Mouse (Mus musculus) myocyte (in vitro differentiated cells): ENCODE results near the gene Ncs1. TPM values are rescaled to one million over a fixed set of nuclear protein-coding genes. Genes with fewer than 3 reads are reported as not detected.

Experiments used
- H3K27me3 ChIP-seq: one replicate; pipeline ENCODE4 v1.6.1; 2011; ENCODE audit not compliant: control insufficient read depth, insufficient read depth, insufficient read length
- H3K36me3 ChIP-seq: one replicate; pipeline ENCODE4 v1.6.1; 2011; ENCODE audit not compliant: control insufficient read depth, insufficient read depth
- H3K4me2 ChIP-seq: one replicate; pipeline ENCODE4 v1.6.1; 2011; ENCODE audit warnings: low read depth, control low read depth
- H3K4me3 ChIP-seq: one replicate; pipeline ENCODE4 v1.5.1; 2011; ENCODE audit warnings: mild to moderate bottlenecking, control low read depth, moderate library complexity
- H3K79me2 ChIP-seq: one replicate; pipeline ENCODE4 v1.6.1; 2011; ENCODE audit not compliant: control insufficient read depth, insufficient read depth
- H3ac ChIP-seq: one replicate; pipeline ENCODE4 v1.6.1; 2011; ENCODE audit not compliant: control insufficient read depth, insufficient read length
- CEBPB ChIP-seq: IDR thresholded peaks from 2 replicates; pipeline ENCODE4 v1.6.1; 2011; ENCODE audit warnings: mild to moderate bottlenecking, moderate library complexity; ENCODE audit not compliant: poor library complexity, insufficient read depth, severe bottlenecking
- E2F4 ChIP-seq: IDR thresholded peaks from one replicate; pipeline ENCODE4 v1.6.1; 2011; ENCODE audit warnings: mild to moderate bottlenecking, control low read depth, moderate library complexity; ENCODE audit not compliant: insufficient read depth
- MAX ChIP-seq: IDR thresholded peaks from one replicate; pipeline ENCODE4 v1.6.1; 2011; ENCODE audit warnings: low read depth, mild to moderate bottlenecking, control low read depth
- MYOD1 ChIP-seq, 3 experiments: IDR thresholded peaks; one replicate each; pipeline ENCODE4 v1.6.1; 2011; ENCODE audit warnings: control low read depth in 2 of 3, low read depth in 2 of 3, mild to moderate bottlenecking in 2 of 3, moderate library complexity in 1 of 3; ENCODE audit not compliant: insufficient read length in 2 of 3, control insufficient read depth in 1 of 3
- MYOG ChIP-seq, 3 experiments: IDR thresholded peaks; one replicate each; pipeline ENCODE4 v1.6.1; 2011; ENCODE audit warnings: control low read depth in 2 of 3, low read depth in 2 of 3, mild to moderate bottlenecking in 2 of 3; ENCODE audit not compliant: insufficient read length in 2 of 3, control insufficient read depth in 1 of 3, insufficient read depth in 1 of 3
- POLR2A ChIP-seq: IDR thresholded peaks from one replicate; pipeline ENCODE4 v1.6.1; 2011; ENCODE audit warnings: low read depth, mild to moderate bottlenecking, control low read depth, moderate library complexity; ENCODE audit not compliant: insufficient read length
- POLR2AphosphoS2 ChIP-seq: IDR thresholded peaks from one replicate; pipeline ENCODE4 v1.6.1; 2011; ENCODE audit warnings: low read depth, control low read depth; ENCODE audit not compliant: insufficient read length
- REST ChIP-seq: IDR thresholded peaks from one replicate; pipeline ENCODE4 v1.6.1; 2011; ENCODE audit warnings: mild to moderate bottlenecking, control low read depth, moderate library complexity; ENCODE audit not compliant: insufficient read depth, insufficient read length
- SRF ChIP-seq: IDR thresholded peaks from one replicate; pipeline ENCODE4 v1.6.1; 2011; ENCODE audit warnings: low read depth; ENCODE audit not compliant: control insufficient read depth, insufficient read length
- TCF12 ChIP-seq: IDR thresholded peaks from one replicate; pipeline ENCODE4 v1.6.1; 2011; ENCODE audit warnings: mild to moderate bottlenecking, control low read depth; ENCODE audit not compliant: poor library complexity, insufficient read depth, severe bottlenecking
- TCF3 ChIP-seq: IDR thresholded peaks from one replicate; pipeline ENCODE4 v1.6.1; 2011; ENCODE audit warnings: low read depth, control low read depth; ENCODE audit not compliant: insufficient read length
- USF1 ChIP-seq: IDR thresholded peaks from one replicate; pipeline ENCODE4 v1.6.1; 2011; ENCODE audit warnings: low read depth, mild to moderate bottlenecking, control low read depth, moderate library complexity
- polyA plus RNA-seq: library from polyadenylated mRNA; unstranded; fragments of >200 nt; fragmentation: generic; extraction: Trizol; gene quantifications from one replicate; pipeline ENCODE4 v1.2.1, GENCODE M21; 2012; ENCODE audit warnings: missing spikeins

Gene Ncs1
- polyA plus RNA-seq, 1 experiment, result 36.1 TPM

- no peak overlapping the region for H3ac ChIP-seq
- no peak for TF ChIP-seq POLR2A
- no peak for TF ChIP-seq TCF12
- TF ChIP-seq MYOD1 (IDR thresholded peaks at IDR 0.05; ENCODE audit: control insufficient read depth in 1 of 3, insufficient read length in 2 of 3, low read depth in 2 of 3), result no peak
- TF ChIP-seq CEBPB, result no peak
- no peak for TF ChIP-seq POLR2AphosphoS2
- no peak for TF ChIP-seq SRF
- no peak for TF ChIP-seq TCF3
- no peak for TF ChIP-seq MYOG (IDR thresholded peaks at IDR 0.05; ENCODE audit: control insufficient read depth in 1 of 3, insufficient read depth in 1 of 3, insufficient read length in 2 of 3, low read depth in 2 of 3)
- TF ChIP-seq E2F4, result no peak
- no peak for TF ChIP-seq REST
- TF ChIP-seq USF1, result no peak
- TF ChIP-seq MAX, result no peak
- H3K79me2 ChIP-seq, result no peaks in the 10 kb centered on the region
- no peak overlapping the region for H3K4me3 ChIP-seq
- H3K4me2 ChIP-seq, result no peak overlapping the region
- no peaks in the 10 kb centered on the region for H3K36me3 ChIP-seq
- H3K27me3 ChIP-seq, result peaks cover 12% of the 10 kb centered on the region
These were observed 59.4 kb downstream of the Ncs1 start for GRCm38 (mm10) chr2:31304801-31305665.

- no peak overlapping the region for H3K4me2 ChIP-seq
- H3K27me3 ChIP-seq, result peaks cover 18% of the 10 kb centered on the region
- no peak for TF ChIP-seq USF1
- no peak for TF ChIP-seq POLR2A
- TF ChIP-seq E2F4, result no peak
- no peak for TF ChIP-seq MAX
- TF ChIP-seq MYOD1 (IDR thresholded peaks at IDR 0.05; ENCODE audit: control insufficient read depth in 1 of 3, insufficient read length in 2 of 3, low read depth in 2 of 3), result no peak
- TF ChIP-seq TCF3, result no peak
- no peak for TF ChIP-seq POLR2AphosphoS2
- TF ChIP-seq SRF, result no peak
- TF ChIP-seq REST, result no peak
- no peak for TF ChIP-seq TCF12
- no peak for TF ChIP-seq CEBPB
- no peak for TF ChIP-seq MYOG (IDR thresholded peaks at IDR 0.05; ENCODE audit: control insufficient read depth in 1 of 3, insufficient read depth in 1 of 3, insufficient read length in 2 of 3, low read depth in 2 of 3)
- H3K4me3 ChIP-seq, result no peak overlapping the region
- H3K79me2 ChIP-seq, result no peaks in the 10 kb centered on the region
- no peak overlapping the region for H3ac ChIP-seq
- H3K36me3 ChIP-seq, result no peaks in the 10 kb centered on the region
These were observed 60.1 kb downstream of the Ncs1 start for GRCm38 (mm10) chr2:31305684-31306083.

GRCm38 (mm10) chr2:31308257-31308656 is 62.6 kb downstream of the Ncs1 start:
- no peak overlapping the region for H3ac ChIP-seq
- no peak overlapping the region for H3K4me3 ChIP-seq
- H3K79me2 ChIP-seq, result no peaks in the 10 kb centered on the region
- H3K27me3 ChIP-seq, result peaks cover 42% of the 10 kb centered on the region
- no peak overlapping the region for H3K4me2 ChIP-seq
- no peaks in the 10 kb centered on the region for H3K36me3 ChIP-seq
- TF ChIP-seq USF1 (no peak), MYOD1 (IDR thresholded peaks at IDR 0.05; ENCODE audit: control insufficient read depth in 1 of 3, insufficient read length in 2 of 3, low read depth in 2 of 3) (no peak), POLR2A (no peak), SRF (no peak), MAX (no peak), TCF3 (no peak), CEBPB (no peak), REST (no peak), MYOG (IDR thresholded peaks at IDR 0.05; ENCODE audit: control insufficient read depth in 1 of 3, insufficient read depth in 1 of 3, insufficient read length in 2 of 3, low read depth in 2 of 3) (no peak), POLR2AphosphoS2 (no peak), E2F4 (no peak), TCF12 (no peak)

- H3K36me3 ChIP-seq, result no peaks in the 10 kb centered on the region
- no peak overlapping the region for H3K4me2 ChIP-seq
- no peak for TF ChIP-seq REST
- no peak for TF ChIP-seq TCF3
- no peak for TF ChIP-seq TCF12
- no peak for TF ChIP-seq USF1
- no peak for TF ChIP-seq E2F4
- no peak for TF ChIP-seq POLR2A
- H3K27me3 ChIP-seq, result peaks cover 55% of the 10 kb centered on the region
- no peaks in the 10 kb centered on the region for H3K79me2 ChIP-seq
- no peak overlapping the region for H3ac ChIP-seq
- H3K4me3 ChIP-seq, result no peak overlapping the region
These were observed 63.9 kb downstream of the Ncs1 start for GRCm38 (mm10) chr2:31309549-31309948.
